Mouse (Mus musculus) E14TG2a.4 (cell line): ENCODE results near the gene Tango6.

Experiments
- CTCF ChIP-seq: conservative IDR thresholded peaks from 2 replicates; pipeline ENCODE4 v1.5.1; 2014; ENCODE audit warnings: low read length
- NANOG ChIP-seq: IDR thresholded peaks from 2 replicates; pipeline ENCODE4 v1.6.1; 2014; ENCODE audit warnings: borderline replicate concordance, low read length, mixed read lengths
- POU5F1 ChIP-seq: IDR thresholded peaks from 2 replicates; pipeline ENCODE4 v1.6.1; 2014; ENCODE audit warnings: low read length, borderline replicate concordance

GRCm38 (mm10) chr8:106799821-106800220, 117.0 kb downstream of the Tango6 start:
- TF ChIP-seq CTCF, result no peak
- TF ChIP-seq POU5F1, result no peak
- TF ChIP-seq NANOG, result no peak
